Mouse (Mus musculus) MEL (cell line): Measurements from ENCODE around the gene Thsd4. TPM values are rescaled to one million over a fixed set of nuclear protein-coding genes. Genes with fewer than 3 reads are reported as not detected.

Experiments used
- DNase-seq: peaks from one replicate; pipeline ENCODE4 v3.0.0; 2011; ENCODE audit warnings: low read depth, low spot score
- H3K27ac ChIP-seq: 2 replicates; pipeline ENCODE4 v1.5.1; 2012; ENCODE audit warnings: low read depth, mild to moderate bottlenecking, control low read depth, low read length, moderate library complexity; ENCODE audit not compliant: control insufficient read depth
- H3K27me3 ChIP-seq, 2 experiments: fragments of 150-350 bp in 1 of 2; sonication (generic) in 1 of 2; 2 replicates each; pipeline ENCODE4 v1.6.1; 2012; ENCODE audit warnings: low read length in 2 of 2, mild to moderate bottlenecking in 2 of 2, improper control_type of control experiment in 1 of 2, moderate library complexity in 1 of 2; ENCODE audit not compliant: insufficient read depth in 2 of 2, control insufficient read depth in 1 of 2
- H3K36me3 ChIP-seq, 2 experiments: 2 replicates each; pipeline ENCODE4 v1.6.1; 2012 to 2014; ENCODE audit warnings: low read length in 2 of 2, improper control_type of control experiment in 1 of 2, inconsistent platforms in 1 of 2, mild to moderate bottlenecking in 1 of 2; ENCODE audit not compliant: insufficient read depth in 2 of 2, control insufficient read depth in 1 of 2
- H3K4me1 ChIP-seq, 2 experiments: fragments of 150-350 bp in 1 of 2; sonication (generic) in 1 of 2; 2 replicates each; pipeline ENCODE4 v1.6.1; 2012; ENCODE audit warnings: low read length in 2 of 2, improper control_type of control experiment in 1 of 2, mild to moderate bottlenecking in 1 of 2; ENCODE audit not compliant: insufficient read depth in 2 of 2, control insufficient read depth in 1 of 2
- H3K4me3 ChIP-seq, 2 experiments: fragments of 150-350 bp in 1 of 2; sonication (generic) in 1 of 2; 2 replicates each; pipeline ENCODE4 v1.5.1; 2012; ENCODE audit warnings: low read depth in 2 of 2, low read length in 2 of 2, mild to moderate bottlenecking in 2 of 2, moderate library complexity in 2 of 2, control low read depth in 1 of 2, improper control_type of control experiment in 1 of 2; ENCODE audit not compliant: control insufficient read depth in 1 of 2, insufficient read depth in 1 of 2
- H3K79me2 ChIP-seq: 2 replicates; pipeline ENCODE4 v1.6.1; 2012; ENCODE audit warnings: mild to moderate bottlenecking, low read length, moderate library complexity; ENCODE audit not compliant: control insufficient read depth, poor library complexity, insufficient read depth
- H3K9ac ChIP-seq: 2 replicates; pipeline ENCODE4 v1.6.1; 2012; ENCODE audit warnings: low read depth, mild to moderate bottlenecking, control low read depth, low read length, moderate library complexity; ENCODE audit not compliant: control insufficient read depth, poor library complexity, severe bottlenecking
- H3K9me3 ChIP-seq: fragments of 150-350 bp; sonication (generic); replicated peaks from 2 replicates; pipeline ENCODE4 v1.6.1; 2012; ENCODE audit warnings: mild to moderate bottlenecking, low read length, improper control_type of control experiment, moderate library complexity; ENCODE audit not compliant: insufficient read depth
- BHLHE40 ChIP-seq: IDR thresholded peaks from 2 replicates; pipeline ENCODE4 v1.6.1; 2012; ENCODE audit warnings: low read depth, mild to moderate bottlenecking, inconsistent platforms, low read length, improper control_type of control experiment, borderline replicate concordance
- CTCF ChIP-seq, 3 experiments: IDR thresholded peaks in 2 of 3; conservative IDR thresholded peaks in 1 of 3; 2 replicates each; pipeline ENCODE4 v1.5.1; 2011 to 2012; ENCODE audit warnings: low read length in 3 of 3, low read depth in 2 of 3, mild to moderate bottlenecking in 2 of 3, improper control_type of control experiment in 1 of 3, inconsistent platforms in 1 of 3, mixed read lengths in 1 of 3, moderate library complexity in 1 of 3; ENCODE audit not compliant: control insufficient read depth in 1 of 3, insufficient read depth in 1 of 3, poor library complexity in 1 of 3, severe bottlenecking in 1 of 3
- E2F4 ChIP-seq: IDR thresholded peaks from 2 replicates; pipeline ENCODE4 v1.6.1; 2011; ENCODE audit warnings: low read depth, low read length, improper control_type of control experiment, borderline replicate concordance
- ELF1 ChIP-seq: IDR thresholded peaks from 2 replicates; pipeline ENCODE4 v1.6.1; 2014; ENCODE audit warnings: low read depth, mild to moderate bottlenecking, inconsistent platforms, low read length, improper control_type of control experiment, moderate library complexity
- EP300 ChIP-seq, 2 experiments: IDR thresholded peaks; 2 replicates each; pipeline ENCODE4 v1.6.1; 2011; ENCODE audit warnings: improper control_type of control experiment in 2 of 2, low read length in 2 of 2, low read depth in 1 of 2, mild to moderate bottlenecking in 1 of 2
- GABPA ChIP-seq: IDR thresholded peaks from 2 replicates; pipeline ENCODE4 v1.6.1; 2012; ENCODE audit warnings: low read depth, mild to moderate bottlenecking, inconsistent platforms, low read length, improper control_type of control experiment, moderate library complexity
- HCFC1 ChIP-seq: IDR thresholded peaks from 2 replicates; pipeline ENCODE4 v1.6.1; 2012; ENCODE audit warnings: low read depth, mild to moderate bottlenecking, inconsistent platforms, low read length, improper control_type of control experiment, moderate library complexity
- JUND ChIP-seq: IDR thresholded peaks from 2 replicates; pipeline ENCODE4 v1.6.1; 2011; ENCODE audit warnings: low read depth, mild to moderate bottlenecking, improper control_type of control experiment, low read length
- MAFK ChIP-seq: IDR thresholded peaks from 2 replicates; pipeline ENCODE4 v1.6.1; 2011; ENCODE audit warnings: low read depth, mild to moderate bottlenecking, low read length, improper control_type of control experiment, borderline replicate concordance
- MAX ChIP-seq: IDR thresholded peaks from 2 replicates; pipeline ENCODE4 v1.6.1; 2011; ENCODE audit warnings: low read length, improper control_type of control experiment
- MEF2A ChIP-seq: IDR thresholded peaks from 2 replicates; pipeline ENCODE4 v1.6.1; 2014; ENCODE audit warnings: low read depth, mild to moderate bottlenecking, inconsistent platforms, low read length, improper control_type of control experiment; ENCODE audit not compliant: poor library complexity, insufficient replicate concordance, severe bottlenecking; ENCODE audit errors: extremely low read depth
- MYB ChIP-seq: IDR thresholded peaks from 2 replicates; pipeline ENCODE4 v1.6.1; 2011; ENCODE audit warnings: mild to moderate bottlenecking, low read depth, low read length, improper control_type of control experiment
- MYC ChIP-seq: IDR thresholded peaks from 2 replicates; pipeline ENCODE4 v1.6.1; 2011; ENCODE audit warnings: low read depth, mild to moderate bottlenecking, low read length, improper control_type of control experiment, moderate library complexity
- NELFE ChIP-seq: IDR thresholded peaks from 2 replicates; pipeline ENCODE4 v1.6.1; 2011; ENCODE audit warnings: low read depth, low read length, improper control_type of control experiment
- NRF1 ChIP-seq: IDR thresholded peaks from 2 replicates; pipeline ENCODE4 v1.6.1; 2014; ENCODE audit warnings: low read depth, mild to moderate bottlenecking, inconsistent platforms, low read length, improper control_type of control experiment, moderate library complexity; ENCODE audit not compliant: poor library complexity, insufficient read depth, severe bottlenecking
- POLR2AphosphoS2 ChIP-seq: IDR thresholded peaks from 2 replicates; pipeline ENCODE4 v1.6.1; 2011; ENCODE audit warnings: low read length, improper control_type of control experiment
- POLR2AphosphoS5 ChIP-seq: IDR thresholded peaks from 2 replicates; pipeline ENCODE4 v1.6.1; 2012; ENCODE audit warnings: low read depth, borderline replicate concordance, mild to moderate bottlenecking, inconsistent platforms, low read length, moderate library complexity, mixed read lengths
- RAD21 ChIP-seq: IDR thresholded peaks from 2 replicates; pipeline ENCODE4 v1.6.1; 2011; ENCODE audit warnings: mild to moderate bottlenecking, low read depth, low read length, improper control_type of control experiment
- SIN3A ChIP-seq: IDR thresholded peaks from 2 replicates; pipeline ENCODE4 v1.6.1; 2012; ENCODE audit warnings: low read length, improper control_type of control experiment, inconsistent platforms
- SMC3 ChIP-seq: IDR thresholded peaks from 2 replicates; pipeline ENCODE4 v1.6.1; 2011; ENCODE audit warnings: low read depth, low read length, improper control_type of control experiment
- TAL1 ChIP-seq: IDR thresholded peaks from 2 replicates; pipeline ENCODE4 v1.6.1; 2012; ENCODE audit warnings: mild to moderate bottlenecking, inconsistent platforms, low read length, moderate library complexity, mixed read lengths
- TCF12 ChIP-seq: IDR thresholded peaks from 2 replicates; pipeline ENCODE4 v1.6.1; 2014; ENCODE audit warnings: low read depth, mild to moderate bottlenecking, inconsistent platforms, low read length, improper control_type of control experiment, moderate library complexity
- UBTF ChIP-seq: IDR thresholded peaks from 2 replicates; pipeline ENCODE4 v1.6.1; 2012; ENCODE audit warnings: low read depth, mild to moderate bottlenecking, inconsistent platforms, low read length, improper control_type of control experiment, moderate library complexity, borderline replicate concordance; ENCODE audit not compliant: insufficient read depth
- USF2 ChIP-seq, 2 experiments: IDR thresholded peaks; 2 replicates each; pipeline ENCODE4 v1.6.1; 2011 to 2012; ENCODE audit warnings: improper control_type of control experiment in 2 of 2, low read length in 2 of 2, borderline replicate concordance in 1 of 2, inconsistent platforms in 1 of 2, low read depth in 1 of 2, mild to moderate bottlenecking in 1 of 2; ENCODE audit not compliant: insufficient read depth in 1 of 2
- ZNF384 ChIP-seq: IDR thresholded peaks from 2 replicates; pipeline ENCODE4 v1.6.1; 2012; ENCODE audit warnings: low read depth, mild to moderate bottlenecking, inconsistent platforms, low read length, improper control_type of control experiment
- polyA plus RNA-seq, 2 experiments: library from polyadenylated mRNA; stranded (reverse) in 1 of 2; unstranded in 1 of 2; fragments of >175 nt in 1 of 2; fragments of >200 nt in 1 of 2; gene quantifications; 2 replicates each; pipeline versions ENCODE4 v1.2.1 to v1.2.4; 2012; ENCODE audit warnings: low replicate concordance in 2 of 2, low read depth in 1 of 2; ENCODE audit not compliant: insufficient read length in 2 of 2, insufficient read depth in 1 of 2, missing spikeins in 1 of 2
- total RNA-seq: library from RNA; depleted of rRNA; stranded (reverse); fragments of 300-350 nt; gene quantifications from 2 replicates; pipeline ENCODE4 v1.2.3, GENCODE M21; 2012

Thsd4 gene
- total and polyA plus RNA-seq, 3 experiments: 0.08 TPM; not detected in 1

- Histone ChIP-seq H3K9me3 (no peaks in the 10 kb centered on the region), H3K27me3 (no peaks in the 10 kb centered on the region), H3K4me1 (no peaks in the 10 kb centered on the region), H3K9ac (no peak overlapping the region), H3K79me2 (no peaks in the 10 kb centered on the region), H3K36me3 (no peaks in the 10 kb centered on the region), H3K27ac (no peak overlapping the region)
- DNase-seq: no peak
- no peak for TF ChIP-seq POLR2AphosphoS5
- TF ChIP-seq MAX: no peak
- TF ChIP-seq HCFC1: no peak
- TF ChIP-seq RAD21: no peak
- TF ChIP-seq GABPA: no peak
- TF ChIP-seq MYC: no peak
- TF ChIP-seq ELF1: no peak
- no peak for TF ChIP-seq MEF2A
- no peak for TF ChIP-seq NELFE
- no peak for TF ChIP-seq POLR2AphosphoS2
- TF ChIP-seq SIN3A: no peak
- TF ChIP-seq ZNF384: no peak
- TF ChIP-seq EP300 (IDR thresholded peaks at IDR 0.05; ENCODE audit: low read depth in 1 of 2, low read length in 2 of 2): no peak
- TF ChIP-seq SMC3: no peak
- TF ChIP-seq, all 39 proteins: peak for 0
- H3K4me3 ChIP-seq: no peak overlapping the region
Observed at GRCm38 (mm10) chr9:60141081-60141514, 380.7 kb downstream of the Thsd4 start.

- Histone ChIP-seq H3K9ac (no peak overlapping the region), H3K27me3 (no peaks in the 10 kb centered on the region), H3K27ac (no peak overlapping the region), H3K4me3 (no peak overlapping the region), H3K9me3 (no peaks in the 10 kb centered on the region), H3K36me3 (no peaks in the 10 kb centered on the region), H3K4me1 (no peaks in the 10 kb centered on the region), H3K79me2 (no peaks in the 10 kb centered on the region)
- DNase-seq: no peak
- no peak for TF ChIP-seq HCFC1
- TF ChIP-seq NRF1: no peak
- TF ChIP-seq USF2 (IDR thresholded peaks at IDR 0.05; ENCODE audit: borderline replicate concordance in 1 of 2, insufficient read depth in 1 of 2, low read depth in 1 of 2, low read length in 2 of 2): no peak
- no peak for TF ChIP-seq EP300 (IDR thresholded peaks at IDR 0.05; ENCODE audit: low read depth in 1 of 2, low read length in 2 of 2)
- TF ChIP-seq SIN3A: no peak
- TF ChIP-seq UBTF: no peak
- no peak for TF ChIP-seq E2F4
- no peak for TF ChIP-seq JUND
- TF ChIP-seq POLR2AphosphoS5: no peak
- TF ChIP-seq MYB: no peak
- TF ChIP-seq NELFE: no peak
- no peak for TF ChIP-seq BHLHE40
- no peak for TF ChIP-seq CTCF (IDR thresholded peaks at IDR 0.05 in 2 of 3, conservative IDR thresholded peaks at IDR 0.05 in 1 of 3; ENCODE audit: control insufficient read depth in 1 of 3, insufficient read depth in 1 of 3, low read depth in 2 of 3, low read length in 3 of 3, poor library complexity in 1 of 3, severe bottlenecking in 1 of 3)
- no peak for TF ChIP-seq SMC3
- TF ChIP-seq ELF1: no peak
- no peak for TF ChIP-seq MAFK
- TF ChIP-seq TCF12: no peak
- no peak for TF ChIP-seq TAL1
- no peak for TF ChIP-seq POLR2AphosphoS2
- TF ChIP-seq RAD21: no peak
Observed at GRCm38 (mm10) chr9:60140411-60140810, 381.4 kb downstream of the Thsd4 start.
